Comparison of ENCODE assay signal across 8 mouse cellular contexts in genomic region chr10:79989870-79990269, GRCm38 (mm10). TPM values are rescaled to one million over a fixed set of nuclear protein-coding genes. Genes with fewer than 3 reads are reported as not detected.
DNase-seq lines count a peak whose midpoint lies in the region; ATAC-seq and TF ChIP-seq lines count a peak whose summit lies in the region.

No protein-coding gene starts in this region.

- no peak for ATAC-seq in hindbrain, embryonic 11.5 days (ENCODE audit: low FRiP score)
- no peak for ATAC-seq in liver, embryonic 16.5 days (ENCODE audit: low read depth)

- no peak for TF ChIP-seq POLR2A in liver, adult 2 months (IDR thresholded peaks at IDR 0.05; ENCODE audit: extremely low read depth, insufficient read depth, low read length)
- TF ChIP-seq POLR2A in small intestine, adult 2 months (IDR thresholded peaks at IDR 0.05; ENCODE audit: low read depth, low read length) = no peak

- no peak for TF ChIP-seq CTCF in liver, adult 2 months (IDR thresholded peaks at IDR 0.05; ENCODE audit: low read depth, low read length)
- no peak for TF ChIP-seq CTCF in small intestine, adult 2 months (IDR thresholded peaks at IDR 0.05; ENCODE audit: extremely low read depth, insufficient read length, insufficient replicate concordance, low read depth, low read length)

- H3K4me2 ChIP-seq in hindbrain, embryonic 11.5 days (replicated peaks; ENCODE audit: low read depth, low read length) = peak overlapping the region; percentile 38
- peak overlapping the region; percentile 28 for H3K4me2 ChIP-seq in liver, embryonic 16.5 days (ENCODE audit: low read depth, low read length)

- H3K4me1 ChIP-seq in liver, adult 2 months (ENCODE audit: control insufficient read depth, insufficient read depth, low read length) = peaks cover 12% of the 10 kb centered on the region
- H3K4me1 ChIP-seq in hindbrain, embryonic 11.5 days (replicated peaks; ENCODE audit: control insufficient read depth, insufficient read depth, low read length) = peaks cover 4% of the 10 kb centered on the region; the same call in 1 of the 2 replicates
- H3K4me1 ChIP-seq in liver, embryonic 16.5 days (ENCODE audit: control insufficient read depth, low read depth, low read length) = peaks cover 42% of the 10 kb centered on the region
- peaks cover 22% of the 10 kb centered on the region for H3K4me1 ChIP-seq in small intestine, adult 2 months (ENCODE audit: control insufficient read depth, insufficient read depth, insufficient read length, low read length)

- H3K9me3 ChIP-seq in hindbrain, embryonic 11.5 days (ENCODE audit: control insufficient read depth, low read length) = no peaks in the 10 kb centered on the region
- H3K9me3 ChIP-seq in liver, embryonic 16.5 days (replicated peaks; ENCODE audit: control insufficient read depth, low read length) = no peaks in the 10 kb centered on the region; the same call in 1 of the 2 replicates

- 34% methylated on average over 15 of the region's 15 CpGs for WGBS in liver, adult 2 months
- 13% methylated on average over 15 of the region's 15 CpGs for WGBS in hindbrain, embryonic 11.5 days
- 53% methylated on average over 15 of the region's 15 CpGs for WGBS in liver, embryonic 16.5 days (ENCODE audit: insufficient replicate concordance)
- 52% methylated on average over 15 of the region's 15 CpGs for WGBS in small intestine, adult 2 months

- no peaks in the 10 kb centered on the region for H3K79me2 ChIP-seq in liver, adult 2 months (ENCODE audit: control insufficient read depth, insufficient read depth, low read length)

- H3K36me3 ChIP-seq in liver, adult 2 months (ENCODE audit: control insufficient read depth, insufficient read depth, low read length) = no peaks in the 10 kb centered on the region
- H3K36me3 ChIP-seq in hindbrain, embryonic 11.5 days (ENCODE audit: control insufficient read depth, insufficient read depth, low read length) = no peaks in the 10 kb centered on the region
- peaks cover 4% of the 10 kb centered on the region; the same call in 1 of the 2 replicates for H3K36me3 ChIP-seq in liver, embryonic 16.5 days (ENCODE audit: control insufficient read depth, insufficient read depth)
- peaks cover 8% of the 10 kb centered on the region; the same call in 1 of the 2 replicates for H3K36me3 ChIP-seq in small intestine, adult 2 months (ENCODE audit: control insufficient read depth, insufficient read depth, low read length)

- H3K27ac ChIP-seq in liver, adult 2 months (replicated peaks; ENCODE audit: insufficient read depth, low read depth, low read length) = no peak overlapping the region
- H3K27ac ChIP-seq in hindbrain, embryonic 11.5 days (ENCODE audit: low read depth, low read length) = no peak overlapping the region
- no peak overlapping the region; the same call in 1 of the 2 replicates for H3K27ac ChIP-seq in liver, embryonic 16.5 days (ENCODE audit: low read length)
- no peak overlapping the region for H3K27ac ChIP-seq in small intestine, adult 2 months (ENCODE audit: insufficient read depth, low read depth, low read length)

- H3K27me3 ChIP-seq in liver, adult 2 months (ENCODE audit: control insufficient read depth, insufficient read depth, low read length) = 0 out of 2 replicates have a peak, but pooled peaks cover 2% of the 10 kb centered on the region
- H3K27me3 ChIP-seq in hindbrain, embryonic 11.5 days (ENCODE audit: control insufficient read depth, insufficient read depth, low read length) = peaks cover 38% of the 10 kb centered on the region
- peaks cover 28% of the 10 kb centered on the region for H3K27me3 ChIP-seq in liver, embryonic 16.5 days (ENCODE audit: control insufficient read depth, insufficient read depth, low read depth, low read length)
- H3K27me3 ChIP-seq in small intestine, adult 2 months (ENCODE audit: control insufficient read depth, insufficient read depth, low read length) = no peaks in the 10 kb centered on the region

- no peak for DNase-seq in liver, adult 2 months (ENCODE audit: extremely low read depth, low read depth, low spot score)
- DNase-seq in liver = no peak
- DNase-seq in hindbrain, embryonic 11.5 days (ENCODE audit: low spot score) = peak; percentile 28
- DNase-seq in urinary bladder, adult 2 months (ENCODE audit: low spot score) = no peak
- no peak for DNase-seq in adrenal gland, postnatal 14 days
- DNase-seq in right cerebral cortex, postnatal 10 days (ENCODE audit: low spot score in 2 of 2) = no peak

- peak overlapping the region; percentile 25 for H3K9ac ChIP-seq in liver, adult 2 months (ENCODE audit: low read depth, low read length)
- no peak overlapping the region for H3K9ac ChIP-seq in hindbrain, embryonic 11.5 days (ENCODE audit: low read depth, low read length)
- no peak overlapping the region for H3K9ac ChIP-seq in liver, embryonic 16.5 days (ENCODE audit: low read depth, low read length)

- H3K4me3 ChIP-seq in liver, adult 2 months (ENCODE audit: insufficient read depth, low read depth, low read length) = peak overlapping the region; percentile 62; the same call in 1 of the 2 replicates
- peak overlapping the region; percentile 40 for H3K4me3 ChIP-seq in hindbrain, embryonic 11.5 days (ENCODE audit: low read depth, low read length)
- peak overlapping the region; percentile 64 for H3K4me3 ChIP-seq in liver, embryonic 16.5 days (ENCODE audit: low read depth, low read length)
- H3K4me3 ChIP-seq in small intestine, adult 2 months (ENCODE audit: low read depth, low read length) = peak overlapping the region; percentile 81

RNA-seq across cellular contexts. Expression of gene Cnn2, which starts 1.5 kb away (rescaled TPM):
- total RNA-seq in liver, adult 2 months (2014; rRNA removed) = 5.2 and 6.4 TPM in 2 replicates
- 6.9 and 9.8 TPM in 2 replicates for polyA plus RNA-seq in liver, adult 2 months (2012; rRNA removed)
- polyA plus RNA-seq in hindbrain, embryonic 11.5 days (2014; fragmentation: Nextera tagmentation; extraction: Ambion mirVana) = 180 and 221 TPM in 2 replicates
- polyA plus RNA-seq in liver, embryonic 16.5 days (2015; fragmentation: Nextera tagmentation; extraction: Ambion mirVana) = 42.5 and 44.9 TPM in 2 replicates
- 49.9 and 72.8 TPM in 2 replicates for polyA plus RNA-seq in small intestine, adult 2 months (2012; rRNA removed)
- 173 and 185 TPM in 2 replicates for polyA plus RNA-seq in urinary bladder, adult 2 months (2012; rRNA removed)
- 40.2 and 55.9 TPM in 2 replicates for total RNA-seq in adrenal gland, postnatal 14 days (2021)

RNA-seq across cellular contexts. Expression of gene Tmem259, which starts 5.7 kb away (rescaled TPM):
- 35.7 and 51.7 TPM in 2 replicates for total RNA-seq in liver, adult 2 months (2014; rRNA removed)
- polyA plus RNA-seq in liver, adult 2 months (2012; rRNA removed) = 223 and 259 TPM in 2 replicates
- 14.6 and 16.1 TPM in 2 replicates for polyA plus RNA-seq in hindbrain, embryonic 11.5 days (2014; fragmentation: Nextera tagmentation; extraction: Ambion mirVana)
- polyA plus RNA-seq in liver, embryonic 16.5 days (2015; fragmentation: Nextera tagmentation; extraction: Ambion mirVana) = 3.0 and 4.8 TPM in 2 replicates
- polyA plus RNA-seq in small intestine, adult 2 months (2012; rRNA removed) = 225 and 441 TPM in 2 replicates
- polyA plus RNA-seq in urinary bladder, adult 2 months (2012; rRNA removed) = 135 and 159 TPM in 2 replicates
- total RNA-seq in adrenal gland, postnatal 14 days (2021) = 141 and 157 TPM in 2 replicates

RNA-seq across cellular contexts. Expression of gene Abca7, which starts 6.4 kb away (rescaled TPM):
- total RNA-seq in liver, adult 2 months (2014; rRNA removed) = 1.4 and 1.9 TPM in 2 replicates
- 3.2 and 3.4 TPM in 2 replicates for polyA plus RNA-seq in liver, adult 2 months (2012; rRNA removed)
- 2.6 TPM in 2 replicates for polyA plus RNA-seq in hindbrain, embryonic 11.5 days (2014; fragmentation: Nextera tagmentation; extraction: Ambion mirVana)
- polyA plus RNA-seq in liver, embryonic 16.5 days (2015; fragmentation: Nextera tagmentation; extraction: Ambion mirVana) = 8.6 and 9.0 TPM in 2 replicates
- polyA plus RNA-seq in small intestine, adult 2 months (2012; rRNA removed) = 18.1 and 33.4 TPM in 2 replicates
- polyA plus RNA-seq in urinary bladder, adult 2 months (2012; rRNA removed) = 7.5 and 9.2 TPM in 2 replicates
- total RNA-seq in adrenal gland, postnatal 14 days (2021) = 18.7 and 20.7 TPM in 2 replicates

RNA-seq across cellular contexts. Expression of gene Grin3b, which starts 19.4 kb away (rescaled TPM):
- total RNA-seq in liver, adult 2 months (2014; rRNA removed) = 0.18 TPM in 1 of 2 replicates, not detected in the other
- 0.45 TPM in 2 replicates for polyA plus RNA-seq in liver, adult 2 months (2012; rRNA removed)
- polyA plus RNA-seq in hindbrain, embryonic 11.5 days (2014; fragmentation: Nextera tagmentation; extraction: Ambion mirVana) = 0.29 and 0.49 TPM in 2 replicates
- 0.08 TPM in 1 of 2 replicates, not detected in the other for polyA plus RNA-seq in liver, embryonic 16.5 days (2015; fragmentation: Nextera tagmentation; extraction: Ambion mirVana)
- polyA plus RNA-seq in small intestine, adult 2 months (2012; rRNA removed) = not detected in 2 replicates
- polyA plus RNA-seq in urinary bladder, adult 2 months (2012; rRNA removed) = 0.04 TPM in 1 of 2 replicates, not detected in the other
- total RNA-seq in adrenal gland, postnatal 14 days (2021) = not detected in 2 replicates

RNA-seq across cellular contexts. Expression of gene Arhgap45, which starts 26.6 kb away (rescaled TPM):
- total RNA-seq in liver, adult 2 months (2014; rRNA removed) = 4.5 and 4.6 TPM in 2 replicates
- polyA plus RNA-seq in liver, adult 2 months (2012; rRNA removed) = 7.7 and 10.9 TPM in 2 replicates
- polyA plus RNA-seq in hindbrain, embryonic 11.5 days (2014; fragmentation: Nextera tagmentation; extraction: Ambion mirVana) = 4.1 and 4.3 TPM in 2 replicates
- polyA plus RNA-seq in liver, embryonic 16.5 days (2015; fragmentation: Nextera tagmentation; extraction: Ambion mirVana) = 16.6 and 17.3 TPM in 2 replicates
- 23.2 and 36.8 TPM in 2 replicates for polyA plus RNA-seq in small intestine, adult 2 months (2012; rRNA removed)
- 18.9 and 23.0 TPM in 2 replicates for polyA plus RNA-seq in urinary bladder, adult 2 months (2012; rRNA removed)
- total RNA-seq in adrenal gland, postnatal 14 days (2021) = 6.3 and 27.9 TPM in 2 replicates
